Mouse (Mus musculus) Muller cell, postnatal 12 days (primary cell): ENCODE measurements at regions not wholly inside any gene's neighbourhood (a gene's known extent, or its start where the extent isn't known, plus 50 kb on each side); places are given as distances from the start of the nearest gene placed in this dataset.

Source experiments
- DNase-seq: peaks from one replicate; pipeline ENCODE4 v3.0.0-alpha.2; 2015; ENCODE audit errors: inconsistent ontology term

DNA sequence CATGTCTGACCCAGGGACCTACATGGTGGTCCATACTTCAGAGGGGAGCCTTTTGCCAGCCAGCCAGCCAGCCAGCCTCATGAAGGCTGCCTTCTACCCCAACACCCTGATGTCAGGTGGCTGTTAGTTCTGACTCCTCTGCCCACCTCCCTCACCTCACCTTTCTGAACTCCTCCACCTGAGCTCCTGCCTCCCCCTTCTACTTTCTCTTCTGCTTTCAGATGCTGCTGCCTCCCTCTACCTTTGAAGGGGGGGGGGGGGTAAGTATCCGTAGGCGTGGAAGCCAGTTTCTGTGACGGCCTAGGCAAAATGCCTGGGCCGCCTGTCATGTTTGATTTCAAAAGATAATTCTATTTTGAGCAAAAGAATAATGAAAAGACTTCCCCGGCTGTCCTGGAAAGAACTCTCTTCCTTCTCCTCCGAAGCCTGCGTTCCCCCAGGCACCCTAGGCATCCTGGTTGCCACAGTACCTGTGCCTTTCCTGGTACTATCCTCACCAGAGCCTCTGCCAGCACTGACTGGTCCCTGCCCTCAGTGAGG lies 241.6 kb upstream of the Hs6st1 start:
- no peak for DNase-seq

DNA sequence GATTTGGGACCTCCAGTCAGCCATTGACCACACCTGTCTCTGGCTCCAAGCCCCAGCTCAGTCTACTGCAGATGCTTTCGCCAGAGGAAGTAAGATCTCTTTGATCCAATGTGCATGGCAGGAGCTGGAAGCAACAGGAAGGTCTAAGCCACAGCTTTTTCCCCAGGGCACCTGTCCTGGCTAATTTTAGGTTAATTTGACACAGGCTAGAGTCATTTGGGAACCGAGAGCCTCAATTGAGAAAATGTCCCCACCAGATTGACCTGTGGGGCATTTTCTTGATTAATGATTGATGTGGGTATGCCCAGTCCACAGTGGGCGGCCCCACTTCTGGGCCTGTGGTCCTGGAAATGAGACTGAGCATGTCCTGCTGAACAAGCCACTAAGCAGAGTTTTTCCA lies 240.7 kb upstream of the Hs6st1 start:
- DNase-seq: no peak

DNA sequence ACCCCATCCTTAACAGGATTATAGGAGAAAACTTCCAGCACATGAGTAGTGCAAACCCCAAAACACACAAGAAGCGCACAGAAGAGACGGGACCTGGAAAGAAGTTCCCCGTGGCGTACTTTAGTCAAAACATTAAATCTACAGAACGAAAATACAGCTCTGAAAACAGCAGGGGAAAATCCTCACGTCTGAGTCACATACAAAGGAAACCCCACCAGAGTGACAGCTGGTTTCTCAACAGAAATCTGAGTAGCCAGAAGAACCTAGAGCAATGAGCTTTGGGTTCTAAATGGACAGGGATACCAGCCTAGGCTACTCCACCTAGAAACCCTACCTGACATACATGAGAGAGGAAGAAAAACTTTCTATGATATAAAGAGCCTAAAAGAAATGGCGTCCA lies 234.0 kb upstream of the Hs6st1 start:
- DNase-seq: no peak

DNA sequence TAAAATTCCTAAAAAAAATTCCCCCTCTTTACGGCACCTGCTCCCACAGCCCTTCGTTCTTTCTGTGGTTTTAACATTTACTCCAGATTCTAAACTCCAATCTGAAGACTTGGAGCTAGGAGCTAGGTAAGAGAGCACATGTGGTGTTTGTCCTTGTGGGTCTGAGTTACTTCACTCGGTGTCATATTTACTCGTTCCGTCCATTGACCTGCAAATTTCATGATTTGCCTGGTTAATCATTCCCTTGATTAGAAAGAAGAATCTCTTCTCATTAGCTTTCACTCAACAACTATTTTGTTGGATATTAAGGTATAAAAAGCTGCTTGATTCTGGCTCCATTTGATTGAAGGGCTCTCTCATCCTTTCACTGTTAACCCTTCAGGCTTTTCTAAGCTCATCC lies 231.6 kb upstream of the Hs6st1 start:
- no peak for DNase-seq

DNA sequence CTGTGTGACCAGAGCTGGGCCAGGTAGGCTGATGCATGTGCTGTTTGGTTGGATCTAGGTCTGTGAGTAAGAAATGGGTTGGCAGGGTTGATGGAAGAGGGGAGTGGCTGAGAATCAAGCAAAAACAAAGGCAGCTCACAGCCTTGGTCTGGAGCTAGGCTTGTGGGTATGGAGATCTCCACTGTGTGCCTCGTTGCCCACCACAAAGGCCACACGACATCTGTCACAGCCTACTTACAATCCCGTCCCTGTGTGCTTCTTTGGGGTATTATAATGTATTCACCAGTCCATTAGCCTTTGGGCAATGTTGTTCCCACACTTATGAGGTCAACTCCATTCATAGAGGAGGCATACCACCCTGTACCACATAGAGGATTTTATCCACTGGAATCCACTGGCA lies 229.6 kb upstream of the Hs6st1 start:
- DNase-seq: peak; percentile 33

DNA sequence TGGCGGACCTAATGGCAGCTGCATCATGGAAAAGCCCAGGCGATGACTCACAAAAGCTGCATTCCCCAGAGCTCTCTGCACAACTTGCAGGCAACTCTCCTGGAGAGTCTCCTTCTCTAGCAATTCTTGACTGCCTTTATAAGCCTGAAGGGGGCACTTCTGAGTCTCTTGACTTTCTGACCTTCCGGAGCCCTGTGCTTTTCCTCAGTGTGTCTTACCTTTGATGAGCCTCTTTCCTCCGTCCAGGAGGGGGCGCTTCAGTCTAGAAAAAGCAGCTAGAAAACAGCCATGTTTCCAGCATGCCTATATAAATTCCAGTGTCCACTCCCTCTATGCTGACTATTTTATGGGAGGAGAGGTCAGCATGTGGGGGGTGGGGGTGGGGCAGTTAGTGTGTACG lies 228.8 kb upstream of the Hs6st1 start:
- DNase-seq: no peak

DNA sequence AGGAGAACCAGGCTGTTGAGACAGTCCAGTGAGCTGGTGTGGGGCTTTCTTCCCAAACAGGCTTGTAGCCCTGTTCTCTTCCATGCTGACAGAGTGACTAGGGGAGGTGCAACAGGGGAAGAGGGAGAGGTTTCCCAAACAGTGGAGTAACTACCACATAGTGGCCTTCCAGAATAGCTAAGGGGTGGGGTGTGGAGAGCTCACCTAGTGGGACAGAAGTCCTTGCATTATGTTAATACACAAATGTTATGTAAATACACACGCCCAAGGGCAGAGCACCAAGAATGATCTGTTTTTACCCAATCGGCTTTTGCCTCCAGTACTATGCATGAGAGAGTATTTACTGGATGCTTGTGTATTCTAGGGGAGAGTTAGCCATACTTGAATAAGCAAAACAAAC lies 226.6 kb upstream of the Hs6st1 start:
- no peak for DNase-seq

DNA sequence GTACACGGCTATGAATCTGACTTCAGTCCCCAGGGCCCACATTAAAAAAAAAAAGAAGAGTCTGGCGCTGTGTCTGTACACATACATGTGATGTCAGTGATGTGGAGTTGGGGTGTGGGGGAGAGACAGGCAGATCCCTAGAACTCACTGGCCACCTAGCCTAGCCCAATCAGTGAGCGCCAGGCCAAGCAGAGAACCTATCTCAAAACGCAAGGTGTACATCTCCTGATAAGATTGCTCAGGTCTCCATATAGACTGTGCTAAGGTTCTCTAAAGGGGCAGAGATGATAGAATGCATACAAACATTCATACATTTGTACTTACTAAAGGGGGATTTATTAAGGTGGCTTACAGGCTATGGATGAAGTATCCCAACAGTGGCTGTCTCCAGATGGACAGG lies 225.5 kb upstream of the Hs6st1 start:
- no peak for DNase-seq

DNA sequence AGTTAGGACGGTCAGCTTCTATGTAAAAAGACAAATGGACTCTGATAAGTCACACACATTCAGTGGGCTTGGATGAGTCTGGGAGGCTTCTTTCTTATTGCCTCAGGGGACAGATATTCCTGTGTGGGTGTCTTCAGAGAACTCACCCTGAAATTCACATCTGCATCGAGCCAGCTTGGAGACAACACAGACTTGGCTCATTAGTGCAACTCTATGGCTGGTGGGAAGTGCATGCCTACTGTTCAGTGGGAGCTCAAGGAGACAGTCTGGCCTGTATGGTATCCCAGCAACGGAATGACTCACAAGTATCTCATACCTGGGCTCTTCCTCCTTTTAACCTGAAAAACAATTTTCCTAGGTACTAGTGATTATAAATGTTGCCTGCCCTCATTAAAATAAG lies 224.6 kb upstream of the Hs6st1 start:
- no peak for DNase-seq

DNA sequence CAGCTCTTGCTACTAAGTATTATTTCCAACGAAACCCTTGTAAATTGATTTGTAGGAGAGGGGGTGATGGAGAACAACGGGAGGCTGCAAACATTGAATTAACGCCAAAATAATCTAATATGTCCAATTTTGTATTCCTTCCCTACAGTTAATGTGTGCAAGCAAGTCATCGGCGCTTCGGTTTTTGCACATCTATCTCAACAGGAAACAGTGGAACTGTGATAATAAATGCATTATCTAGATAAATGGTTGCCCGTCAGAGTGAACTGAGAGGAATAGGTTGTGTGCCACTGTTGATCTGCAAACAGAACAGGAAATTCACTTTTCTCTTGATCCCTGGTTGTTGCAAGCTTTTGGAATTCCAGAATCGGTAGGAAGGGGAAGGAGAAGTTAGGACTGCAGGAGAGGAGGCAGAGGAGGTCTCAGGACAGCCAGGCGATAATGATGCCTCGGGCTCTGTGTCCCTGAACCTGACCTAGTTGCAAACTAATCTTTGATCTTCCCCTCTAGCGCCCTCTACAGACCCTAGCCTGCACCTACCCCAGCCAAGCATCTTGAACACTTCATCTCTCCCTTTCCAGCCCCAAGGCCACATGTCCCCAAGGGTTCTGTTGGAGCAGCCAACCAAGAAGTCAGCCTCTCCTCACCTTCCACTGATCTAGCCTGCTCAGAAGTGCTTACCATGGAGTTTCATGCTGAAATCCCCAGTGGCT lies 221.8 kb upstream of the Hs6st1 start:
- no peak for DNase-seq

DNA sequence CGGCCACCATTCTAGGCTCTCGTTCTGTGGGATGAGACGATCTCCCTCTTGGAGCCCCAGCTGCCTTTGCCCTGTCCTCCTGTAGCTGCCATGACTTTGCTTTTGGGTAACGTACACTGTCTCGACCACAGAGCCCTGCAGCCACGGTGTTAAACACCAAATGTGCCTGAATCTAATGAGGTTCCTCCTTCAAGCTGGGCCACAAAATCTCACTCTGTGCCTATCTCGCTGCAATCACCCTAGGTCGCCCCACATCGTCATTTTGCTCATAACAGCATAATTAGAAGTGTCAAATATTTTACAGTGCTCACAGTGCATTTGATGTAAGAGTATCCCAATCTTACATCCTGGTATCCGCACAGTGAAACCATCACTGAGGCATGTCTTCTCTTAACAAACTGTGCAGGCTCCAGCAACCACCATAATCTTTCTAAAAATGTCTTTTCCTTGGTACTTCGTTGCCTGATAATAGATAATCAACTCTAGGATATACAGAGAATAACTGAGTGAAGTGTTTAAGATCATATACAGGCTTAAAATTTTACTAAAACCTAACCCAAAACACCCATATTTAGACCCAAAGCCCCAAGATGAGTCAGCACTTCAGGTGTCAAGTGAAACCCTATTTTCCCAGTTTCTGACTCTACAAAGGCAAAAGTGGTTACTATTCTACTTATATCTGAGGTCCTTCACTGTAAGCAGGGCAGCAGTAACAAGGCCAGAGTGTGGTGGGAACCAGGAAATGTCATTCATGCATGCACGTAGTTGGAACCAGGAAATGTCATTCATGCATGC lies 219.8 kb upstream of the Hs6st1 start:
- no peak for DNase-seq

DNA sequence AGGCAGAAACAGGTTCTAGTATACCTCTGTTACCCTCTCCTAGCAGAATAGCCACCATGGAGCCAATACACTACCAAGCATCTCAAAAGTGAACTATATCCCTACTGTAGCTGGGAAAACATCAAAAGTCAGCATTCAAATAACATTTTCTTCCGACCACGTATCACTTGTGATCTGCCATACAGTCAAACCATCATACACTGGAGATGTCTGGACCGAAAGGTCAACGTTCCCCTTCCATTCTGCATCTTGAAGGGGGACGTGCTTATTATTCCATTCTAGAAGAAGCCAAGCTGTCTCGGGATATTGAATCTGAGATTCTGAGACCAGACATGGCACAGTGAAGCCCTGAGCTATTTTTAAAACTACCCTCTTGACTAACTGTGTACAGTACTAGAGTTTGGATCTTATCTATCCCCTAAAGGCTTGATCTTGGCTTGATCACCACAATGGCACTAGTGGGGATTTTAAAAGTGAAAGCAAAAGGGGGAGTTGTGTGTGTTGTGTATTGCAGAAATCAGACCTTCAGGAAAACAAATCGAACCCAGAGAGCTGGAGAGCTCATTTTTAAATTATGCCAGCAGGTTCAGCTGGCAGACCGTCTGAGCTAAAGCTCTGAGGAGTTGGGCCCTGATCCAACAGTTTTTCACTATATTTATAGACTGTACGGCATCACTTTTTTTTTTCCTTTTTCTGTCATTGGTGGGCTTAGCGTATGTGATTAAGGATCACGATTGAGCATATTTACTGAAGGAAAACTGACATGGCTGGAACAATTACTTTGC lies 218.6 kb upstream of the Hs6st1 start:
- no peak for DNase-seq

DNA sequence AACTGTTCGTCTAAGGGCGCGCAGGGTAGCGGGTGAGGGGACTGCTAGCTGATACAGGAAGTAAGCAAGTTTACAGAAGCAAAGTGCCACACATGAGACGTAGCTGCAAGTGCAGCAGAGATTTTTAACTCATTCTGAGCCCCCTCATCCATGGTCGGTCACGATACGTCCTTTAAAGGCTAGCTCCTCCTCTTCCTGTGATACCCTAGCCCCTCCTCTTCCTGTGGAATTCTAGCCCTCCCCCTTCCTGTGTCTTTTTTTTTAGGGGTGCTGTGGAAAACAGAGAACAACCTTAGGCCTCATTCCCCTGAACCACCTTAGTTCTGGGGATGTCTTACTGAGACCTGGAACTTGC lies 218.0 kb upstream of the Hs6st1 start:
- DNase-seq: no peak

DNA sequence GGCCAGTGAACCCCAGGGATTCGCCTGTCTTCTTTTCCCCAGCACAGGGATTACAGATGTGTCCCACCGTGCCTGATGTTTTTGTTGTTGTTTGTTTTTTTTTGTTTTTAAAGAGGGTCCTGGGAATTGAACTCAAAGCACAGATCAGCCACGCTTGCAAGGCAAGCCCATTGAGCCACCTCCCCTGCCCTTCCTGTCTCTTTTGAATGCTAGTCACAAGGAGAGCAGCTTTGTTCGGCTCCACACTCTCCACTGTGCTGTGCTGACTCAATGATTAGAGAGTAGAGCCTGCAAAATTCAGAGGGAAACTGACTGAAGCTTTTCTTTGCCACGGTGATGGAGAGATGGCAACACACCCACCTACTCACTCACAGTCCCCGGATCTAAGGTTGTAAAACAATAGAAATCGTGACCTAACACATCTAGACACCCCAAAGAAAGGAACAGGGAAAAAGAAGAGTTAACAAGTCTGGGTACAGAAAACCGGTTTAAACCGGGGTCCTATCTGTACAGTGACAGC lies 217.6 kb upstream of the Hs6st1 start:
- no peak for DNase-seq

DNA sequence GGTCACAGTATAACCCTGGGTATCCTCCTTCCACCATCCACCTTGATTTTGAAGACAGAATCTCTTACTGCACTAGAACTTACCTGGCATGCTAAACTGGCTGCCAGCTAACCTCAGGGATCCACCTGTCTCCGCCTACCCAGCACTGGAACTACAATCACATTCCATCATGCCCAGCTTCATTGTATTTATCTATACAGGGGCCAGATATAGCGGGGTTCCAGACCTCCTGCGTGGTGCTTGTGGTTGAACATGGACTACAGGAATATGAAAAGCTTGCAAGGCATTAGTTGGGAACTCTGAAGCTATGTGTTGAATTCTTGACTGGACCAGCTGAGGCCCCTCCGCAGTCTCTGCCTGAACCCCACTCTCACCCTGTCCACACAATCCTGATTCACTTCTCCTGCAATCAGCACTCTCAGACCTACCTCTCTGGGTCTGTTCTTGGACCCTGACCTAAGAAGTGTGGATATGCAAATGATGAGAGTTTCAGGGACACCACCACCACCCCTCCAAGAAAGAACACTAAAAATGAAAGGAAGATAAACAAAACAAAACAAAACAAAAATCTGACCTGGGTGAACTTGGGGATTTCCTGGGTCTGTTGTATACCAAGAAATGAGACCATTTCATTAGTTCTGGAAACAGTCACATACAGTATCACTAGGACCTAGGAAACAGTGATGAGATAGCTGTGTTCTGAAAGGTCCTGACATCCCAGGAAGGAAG lies 216.4 kb upstream of the Hs6st1 start:
- no peak for DNase-seq

DNA sequence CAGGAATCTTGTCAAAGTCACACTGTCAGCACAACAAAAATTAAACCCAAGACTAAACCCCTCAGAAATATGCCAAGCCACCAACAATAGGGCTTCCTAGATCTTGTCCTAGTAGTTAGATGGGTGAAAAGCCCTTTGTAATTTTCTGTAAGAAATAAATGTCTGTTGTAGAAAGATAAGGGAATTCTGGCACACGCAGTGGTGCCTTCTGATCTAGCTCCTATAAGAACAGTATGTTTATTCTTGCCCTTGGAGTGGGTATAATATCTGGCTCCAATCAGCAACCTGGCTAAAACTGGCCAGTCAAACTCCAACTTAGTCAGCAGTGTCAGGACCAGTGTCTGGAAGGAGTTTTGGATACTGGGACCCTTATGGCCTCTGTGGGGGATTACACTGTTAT lies 215.2 kb upstream of the Hs6st1 start:
- no peak for DNase-seq

DNA sequence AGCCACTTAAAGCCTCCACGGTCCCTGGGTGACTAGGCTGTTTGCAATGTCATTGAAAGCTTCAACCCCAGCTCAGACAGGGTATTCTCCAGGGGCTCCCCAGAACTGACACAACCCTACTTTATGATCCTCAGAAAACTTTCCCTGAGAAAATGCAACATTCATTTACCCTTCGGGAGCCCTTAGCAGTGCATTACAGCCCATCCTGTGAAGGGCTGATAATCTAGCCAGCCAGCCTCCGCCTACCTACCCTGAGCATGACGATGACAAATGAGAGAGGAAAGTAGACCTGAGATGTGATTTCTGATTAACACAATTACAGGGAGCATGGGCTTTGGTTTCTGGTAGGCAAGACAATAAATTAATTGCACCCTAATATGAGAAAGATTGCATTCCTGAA lies 212.6 kb upstream of the Hs6st1 start:
- DNase-seq: no peak

DNA sequence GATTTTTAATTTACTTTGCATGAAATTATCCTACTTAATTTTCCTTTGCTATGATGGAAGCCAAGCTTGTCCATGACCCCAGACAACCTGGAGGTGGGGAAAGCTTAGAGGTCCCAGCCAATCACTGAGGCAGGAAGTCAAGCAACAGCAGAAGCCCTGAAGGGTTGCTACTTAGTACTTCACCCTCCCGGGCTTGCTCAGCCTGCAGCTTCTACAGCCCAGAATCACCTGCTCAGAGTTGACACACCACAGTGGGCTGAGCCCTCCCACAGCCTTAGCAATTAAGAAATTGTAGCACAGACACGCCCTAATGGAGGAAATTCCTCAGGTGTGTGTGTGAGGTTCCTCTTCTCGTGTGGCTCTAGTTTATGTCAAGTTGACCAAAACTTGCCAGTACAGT lies 209.9 kb upstream of the Hs6st1 start:
- DNase-seq: no peak

DNA sequence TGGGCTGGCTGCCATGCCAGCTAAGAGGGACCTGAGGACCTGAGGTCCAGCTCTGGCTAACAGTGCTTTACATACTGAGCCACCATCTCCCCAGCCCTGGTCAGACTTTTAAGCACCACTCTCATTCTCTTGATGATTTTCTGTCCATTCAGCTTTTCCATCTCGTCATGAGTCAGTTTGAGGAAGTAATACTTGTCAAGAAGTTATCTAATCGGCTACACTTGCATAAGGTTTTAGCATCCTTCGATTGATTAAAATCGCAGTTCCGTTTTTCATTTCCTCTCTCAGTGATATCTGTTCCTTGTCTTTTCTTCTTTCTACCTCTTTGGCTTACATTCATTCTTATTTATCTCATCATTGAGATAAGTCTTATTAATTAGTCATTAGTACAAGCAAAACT lies 207.4 kb upstream of the Hs6st1 start:
- DNase-seq: no peak

DNA sequence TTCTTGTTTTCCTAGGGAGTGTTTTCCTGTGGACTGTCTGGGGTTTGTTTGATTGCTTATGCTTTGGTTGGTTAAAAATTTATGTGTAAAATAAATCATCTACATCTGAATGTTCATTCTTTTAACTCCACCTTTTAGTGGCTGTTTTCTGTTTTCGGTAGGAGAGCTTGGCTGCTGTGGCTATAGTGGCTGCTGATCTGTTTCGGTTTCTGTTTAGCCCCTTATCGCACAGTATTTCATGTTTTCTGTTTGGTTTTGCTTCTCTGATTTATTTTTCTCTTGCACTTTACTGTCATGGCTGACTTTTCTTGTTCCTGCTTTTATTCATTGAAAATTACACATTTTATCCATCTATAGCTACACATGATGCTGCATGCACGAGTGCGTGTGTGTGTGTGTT lies 206.0 kb upstream of the Hs6st1 start:
- DNase-seq: no peak

DNA sequence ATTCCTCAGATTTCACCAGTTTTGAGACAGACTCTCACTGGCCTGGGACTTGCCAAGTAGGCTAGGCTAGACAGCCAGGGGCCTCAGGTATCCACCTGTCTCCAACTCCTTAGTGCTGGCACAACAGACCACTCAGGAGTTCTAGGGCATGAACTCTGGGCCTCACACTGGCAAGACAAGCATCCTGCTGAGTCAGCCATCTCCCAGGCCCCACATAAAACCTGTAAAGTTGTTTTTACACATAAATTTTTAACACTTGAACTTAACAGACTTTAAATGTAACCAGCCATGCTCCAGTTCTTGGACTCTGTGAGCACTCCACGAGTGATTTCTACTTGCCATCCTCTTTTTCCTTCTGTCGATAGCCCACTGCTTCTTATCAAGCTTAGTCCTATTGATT lies 205.5 kb upstream of the Hs6st1 start:
- no peak for DNase-seq

DNA sequence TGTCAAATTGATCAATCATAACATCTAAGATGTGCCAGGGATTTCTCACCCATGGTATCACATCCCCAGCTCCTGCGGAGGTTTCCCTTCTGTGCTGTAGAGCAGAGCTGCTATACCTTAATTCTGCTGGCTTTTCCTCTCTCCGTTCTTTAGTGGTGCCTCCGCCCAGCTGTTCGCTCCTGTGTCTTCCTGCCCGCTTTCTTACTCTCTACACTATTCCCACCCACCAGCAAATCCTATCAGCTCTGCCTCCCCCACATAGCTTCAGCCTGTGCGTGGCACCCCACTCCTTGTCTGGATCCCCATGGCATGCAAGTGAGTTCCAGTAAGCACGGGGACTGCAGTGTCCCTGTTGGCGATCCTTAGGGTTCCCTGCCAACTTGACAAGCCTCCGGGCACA lies 204.0 kb upstream of the Hs6st1 start:
- no peak for DNase-seq
